Mouse (Mus musculus) ES-Bruce4 (cell line): ENCODE measurements around the gene Adgra3. TPM values are rescaled to one million over a fixed set of nuclear protein-coding genes. Genes with fewer than 3 reads are reported as not detected.

Source experiments
- H3K27ac ChIP-seq: 2 replicates; pipeline ENCODE4 v1.5.1; 2012; ENCODE audit warnings: low read length, inconsistent platforms; ENCODE audit not compliant: insufficient read depth
- H3K27me3 ChIP-seq: 2 replicates; pipeline ENCODE4 v1.6.1; 2012; ENCODE audit warnings: mild to moderate bottlenecking, low read length, inconsistent platforms; ENCODE audit not compliant: control insufficient read depth, poor library complexity, insufficient read depth, severe bottlenecking
- H3K36me3 ChIP-seq: 2 replicates; pipeline ENCODE4 v1.6.1; 2012; ENCODE audit warnings: inconsistent platforms, mild to moderate bottlenecking, low read length, moderate library complexity; ENCODE audit not compliant: control insufficient read depth, poor library complexity, insufficient read depth, severe bottlenecking
- H3K4me1 ChIP-seq: one replicate; pipeline ENCODE4 v1.8.1; 2011; ENCODE audit warnings: low read length; ENCODE audit not compliant: control insufficient read depth, insufficient read depth
- H3K4me3 ChIP-seq: 2 replicates; pipeline ENCODE4 v1.5.1; 2011; ENCODE audit warnings: low read depth, mild to moderate bottlenecking, low read length
- H3K9ac ChIP-seq: 2 replicates; pipeline ENCODE4 v1.6.1; 2012; ENCODE audit warnings: low read depth, mild to moderate bottlenecking, inconsistent platforms; ENCODE audit not compliant: poor library complexity, severe bottlenecking
- H3K9me3 ChIP-seq: replicated peaks from 2 replicates; pipeline ENCODE4 v1.6.1; 2012; ENCODE audit warnings: mild to moderate bottlenecking, low read length, inconsistent platforms; ENCODE audit not compliant: control insufficient read depth, poor library complexity, insufficient read depth, severe bottlenecking
- CTCF ChIP-seq: IDR thresholded peaks from one replicate; pipeline ENCODE4 v1.8.1; 2011; ENCODE audit warnings: low read depth, low read length
- EP300 ChIP-seq: IDR thresholded peaks from 2 replicates; pipeline ENCODE4 v1.6.1; 2011; ENCODE audit warnings: low read depth, low read length; ENCODE audit not compliant: insufficient read depth
- POLR2A ChIP-seq: IDR thresholded peaks from one replicate; pipeline ENCODE4 v1.8.1; 2011; ENCODE audit warnings: low read length; ENCODE audit not compliant: insufficient read depth
- polyA plus RNA-seq: library from polyadenylated mRNA; stranded (reverse); fragments of >200 nt; gene quantifications from 2 replicates; pipeline ENCODE4 v1.2.4, GENCODE M21; 2011; ENCODE audit warnings: low read depth; ENCODE audit not compliant: missing spikeins, insufficient read depth, insufficient read length

Gene Adgra3
- polyA plus RNA-seq, 1 experiment = 43.8 TPM

DNA sequence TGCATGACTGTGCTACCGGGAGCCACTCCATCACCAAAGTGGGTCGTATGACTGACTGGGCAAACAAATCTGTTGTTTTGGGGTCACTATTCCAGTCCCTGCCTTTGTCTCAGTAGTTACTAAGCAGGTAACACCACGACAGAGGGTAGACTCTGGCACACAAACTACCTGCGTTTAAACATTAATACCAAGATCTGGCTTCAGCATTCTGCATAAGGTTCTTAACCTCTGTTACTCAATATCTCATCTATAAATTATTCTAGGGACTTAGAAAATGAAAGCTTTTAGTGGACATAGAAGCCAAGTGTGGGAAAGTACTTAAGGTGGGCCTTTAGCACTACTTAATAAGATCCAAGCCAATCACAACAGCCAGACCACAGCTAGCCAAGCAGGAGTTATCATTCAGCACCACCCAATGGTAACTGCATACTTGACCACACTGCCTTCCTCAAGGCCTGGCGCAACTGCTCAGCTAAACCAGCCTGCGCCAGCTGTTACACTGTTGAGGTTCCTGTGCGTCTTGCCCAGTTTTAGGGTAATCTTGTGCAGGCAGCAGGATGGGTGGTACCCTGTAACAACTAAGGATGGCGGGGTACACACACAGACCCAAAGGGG is 23.8 kb downstream of the Adgra3 start:
- Histone ChIP-seq H3K27me3 (no peaks in the 10 kb centered on the region), H3K27ac (no peak overlapping the region), H3K36me3 (no peaks in the 10 kb centered on the region), H3K9ac (no peak overlapping the region), H3K4me1 (no peaks in the 10 kb centered on the region), H3K9me3 (no peaks in the 10 kb centered on the region), H3K4me3 (no peak overlapping the region)
- TF ChIP-seq POLR2A (no peak), CTCF (no peak), EP300 (no peak)

DNA sequence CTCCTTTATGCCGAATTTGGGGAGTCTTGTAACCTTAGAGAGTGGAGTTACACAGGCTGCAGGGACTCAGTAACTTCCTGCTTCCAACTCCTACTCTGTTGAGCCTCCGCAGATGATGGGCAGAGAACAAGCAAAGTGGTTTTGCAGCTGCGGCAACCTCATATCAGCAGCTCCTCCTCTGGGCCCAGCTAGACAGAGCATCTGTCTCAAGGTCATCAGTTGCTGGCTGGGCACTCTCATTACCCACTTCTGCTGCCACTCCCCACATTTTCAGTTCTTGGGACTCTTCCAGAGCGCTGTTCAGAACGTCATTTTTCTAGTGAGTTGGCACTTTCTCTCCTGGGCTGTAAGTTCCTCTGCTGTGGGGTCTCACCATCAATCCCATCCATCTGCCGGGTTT is 24.6 kb downstream of the Adgra3 start:
- H3K27ac ChIP-seq = no peak overlapping the region
- no peak overlapping the region for H3K4me3 ChIP-seq
- H3K4me1 ChIP-seq = no peaks in the 10 kb centered on the region
- no peak for TF ChIP-seq CTCF
- no peak for TF ChIP-seq POLR2A
- TF ChIP-seq EP300 = no peak
- no peaks in the 10 kb centered on the region for H3K9me3 ChIP-seq
- H3K36me3 ChIP-seq = no peaks in the 10 kb centered on the region
- H3K9ac ChIP-seq = no peak overlapping the region
- no peaks in the 10 kb centered on the region for H3K27me3 ChIP-seq

DNA sequence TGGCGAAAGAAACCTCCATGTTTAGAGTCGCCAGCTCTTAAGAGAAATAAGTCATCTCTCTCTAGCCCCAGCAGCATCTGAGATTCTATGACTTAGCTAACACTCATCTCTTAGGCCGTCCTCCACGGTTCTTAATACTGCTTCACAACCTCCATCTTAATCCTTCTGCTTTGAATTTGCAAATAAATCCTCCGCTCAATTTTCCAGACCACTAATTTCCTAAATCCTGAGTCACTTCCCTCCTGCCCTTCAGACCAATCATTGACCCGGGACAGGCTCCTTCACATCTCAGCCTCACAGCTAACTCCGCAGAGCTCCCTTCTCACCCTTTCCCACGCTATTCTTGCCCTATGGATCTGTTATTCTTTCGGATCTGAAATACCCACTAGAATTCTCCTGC is 25.1 kb downstream of the Adgra3 start:
- no peak overlapping the region for H3K27ac ChIP-seq
- no peak overlapping the region for H3K4me3 ChIP-seq
- H3K27me3 ChIP-seq = no peaks in the 10 kb centered on the region
- no peaks in the 10 kb centered on the region for H3K9me3 ChIP-seq
- no peaks in the 10 kb centered on the region for H3K36me3 ChIP-seq
- no peak overlapping the region for H3K9ac ChIP-seq
- no peaks in the 10 kb centered on the region for H3K4me1 ChIP-seq
- TF ChIP-seq EP300 = no peak
- no peak for TF ChIP-seq POLR2A
- no peak for TF ChIP-seq CTCF

DNA sequence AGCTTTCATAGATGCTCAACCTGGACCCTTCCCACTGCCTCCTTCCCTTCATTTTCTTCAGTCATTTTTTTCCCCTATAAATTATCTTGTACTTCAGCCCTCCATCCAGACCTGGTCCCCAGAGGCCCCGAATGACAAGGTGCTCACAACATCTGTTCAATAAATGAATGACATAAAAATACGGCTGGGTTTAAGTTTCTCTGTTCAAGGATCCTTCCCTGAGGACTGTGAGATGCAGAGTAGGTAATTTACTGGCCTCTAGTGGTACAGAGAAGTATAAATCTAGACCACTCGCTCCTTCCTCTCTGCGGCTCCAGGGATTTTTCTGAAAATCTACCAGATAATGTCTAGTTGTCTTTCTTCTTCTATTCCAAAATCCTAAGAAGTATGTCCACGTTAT is 26.5 kb downstream of the Adgra3 start:
- no peaks in the 10 kb centered on the region for H3K4me1 ChIP-seq

DNA sequence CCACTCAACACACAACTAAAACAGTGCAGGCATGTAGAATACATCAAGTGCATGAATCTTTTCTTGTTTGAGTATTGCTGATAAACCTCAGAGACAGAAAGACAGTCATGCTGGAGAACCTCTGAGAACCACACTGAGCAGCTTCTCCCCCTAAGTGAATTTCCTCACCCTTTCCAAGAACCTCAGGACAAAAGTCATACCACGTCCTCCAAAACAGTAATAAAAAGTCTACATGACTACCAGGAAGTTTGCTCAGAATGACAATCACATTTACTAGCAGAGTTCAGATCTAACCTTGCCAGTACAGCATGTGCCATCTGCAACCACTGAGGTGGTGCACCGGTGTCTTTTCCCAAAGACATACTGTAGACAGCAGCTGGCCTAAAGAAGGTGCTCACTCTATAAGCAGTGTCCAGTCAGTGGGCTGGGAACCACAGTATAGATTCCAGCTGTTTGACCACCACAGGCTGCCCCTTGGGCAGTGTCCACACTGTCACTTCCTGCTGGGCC is 27.0 kb downstream of the Adgra3 start:
- no peaks in the 10 kb centered on the region for H3K27me3 ChIP-seq
- no peak overlapping the region for H3K27ac ChIP-seq
- H3K9ac ChIP-seq = no peak overlapping the region
- TF ChIP-seq POLR2A = no peak
- TF ChIP-seq EP300 = no peak
- no peak for TF ChIP-seq CTCF
- no peaks in the 10 kb centered on the region for H3K4me1 ChIP-seq
- H3K9me3 ChIP-seq = no peaks in the 10 kb centered on the region
- no peaks in the 10 kb centered on the region for H3K36me3 ChIP-seq
- H3K4me3 ChIP-seq = no peak overlapping the region

More for the DNA sequence above, 26.5 kb downstream of the Adgra3 start:
- Histone ChIP-seq H3K27ac (no peak overlapping the region), H3K27me3 (no peaks in the 10 kb centered on the region), H3K9ac (no peak overlapping the region), H3K4me3 (no peak overlapping the region), H3K9me3 (no peaks in the 10 kb centered on the region), H3K36me3 (no peaks in the 10 kb centered on the region)
- TF ChIP-seq CTCF (peak; percentile 18), EP300 (no peak)

DNA sequence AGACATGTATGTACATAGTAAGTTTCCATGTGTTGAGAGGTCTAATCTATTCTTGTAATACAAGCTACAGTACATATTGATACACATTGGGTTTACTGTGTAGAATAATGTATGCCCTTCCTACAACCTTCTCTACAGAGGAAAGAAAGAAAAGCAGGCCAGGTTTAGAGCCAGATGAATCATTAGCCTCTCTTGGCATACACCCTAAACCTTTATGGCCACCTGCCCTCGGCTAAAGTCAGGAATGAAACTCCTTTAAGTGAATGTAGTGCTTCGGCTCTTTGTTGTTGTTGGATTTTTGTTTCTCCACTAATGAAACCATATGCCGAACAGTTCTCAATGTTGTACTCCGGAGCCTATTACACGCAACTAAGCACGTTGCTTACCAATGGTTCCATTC is 27.5 kb downstream of the Adgra3 start:
- H3K4me1 ChIP-seq = no peaks in the 10 kb centered on the region
- no peaks in the 10 kb centered on the region for H3K9me3 ChIP-seq
- no peaks in the 10 kb centered on the region for H3K36me3 ChIP-seq
- no peak overlapping the region for H3K4me3 ChIP-seq
- H3K27me3 ChIP-seq = no peaks in the 10 kb centered on the region
- H3K27ac ChIP-seq = no peak overlapping the region
- no peak for TF ChIP-seq EP300
- no peak for TF ChIP-seq CTCF
- no peak for TF ChIP-seq POLR2A
- H3K9ac ChIP-seq = no peak overlapping the region
